Mouse (Mus musculus): ENCODE data around the gene Col6a5. TPM values are rescaled to one million over a fixed set of nuclear protein-coding genes. Genes with fewer than 3 reads are reported as not detected.

Col6a5 gene
- polyA plus RNA-seq, 1 experiment from 2014 or later = 1.1 TPM

DNA sequence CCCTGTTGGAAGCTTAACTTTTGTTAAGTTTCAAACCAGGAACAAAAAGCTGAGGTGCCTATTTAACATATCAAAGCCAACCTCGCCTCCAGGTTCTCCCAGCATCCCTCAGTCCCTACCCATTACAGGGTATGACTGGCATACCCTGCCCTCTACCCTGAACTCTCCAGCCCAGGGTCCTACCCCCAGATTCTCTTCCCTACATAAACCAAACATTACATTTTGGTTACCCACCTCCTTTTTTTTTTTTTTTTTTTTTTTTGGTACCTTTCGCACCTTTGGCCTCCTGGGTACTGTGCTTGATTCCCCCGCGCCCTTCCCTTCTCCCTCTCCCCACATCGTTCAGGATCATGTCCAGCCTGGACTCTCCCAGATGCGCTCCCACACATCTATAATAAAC lies 15.9 kb upstream of the Col6a5 start:
- Histone ChIP-seq H3K9me3 (ENCODE audit: control insufficient read depth, low read depth, low read length) (no peaks in the 10 kb centered on the region), H3K27ac (ENCODE audit: low read length) (no peak overlapping the region), H3K4me3 (ENCODE audit: low read depth, low read length) (no peak overlapping the region), H3K27me3 (ENCODE audit: control insufficient read depth, insufficient read depth, low read length) (no peaks in the 10 kb centered on the region), H3K36me3 (ENCODE audit: control insufficient read depth, insufficient read depth, low read length) (no peaks in the 10 kb centered on the region), H3K4me1 (ENCODE audit: control insufficient read depth, insufficient read depth, low read length) (no peaks in the 10 kb centered on the region), H3K4me2 (replicated peaks; ENCODE audit: low read depth, low read length) (no peak overlapping the region), H3K9ac (replicated peaks; ENCODE audit: low read depth, low read length) (no peak overlapping the region)
- ATAC-seq (ENCODE audit: insufficient number of reproducible peaks, insufficient read depth, low FRiP score, low read depth) = no peak
- WGBS = 45% methylated on average over 6 of the region's 6 CpGs

DNA sequence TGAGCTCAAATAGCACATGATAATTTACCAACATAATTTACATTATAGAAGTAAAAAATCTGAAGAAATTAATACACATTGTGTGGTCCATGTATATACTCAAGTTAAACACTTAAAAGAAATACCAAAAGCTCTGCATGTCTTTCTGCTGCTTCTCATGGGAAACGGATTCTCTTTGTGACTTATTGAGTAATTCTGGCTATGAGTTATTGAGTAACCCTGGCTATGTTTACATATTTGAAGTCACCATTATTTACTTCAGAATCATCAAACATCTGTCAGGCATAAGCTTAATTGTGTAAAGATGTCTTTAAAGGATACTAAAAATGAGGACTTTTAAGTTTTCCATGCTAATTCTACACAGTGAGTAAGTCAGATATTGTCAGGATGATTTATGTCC lies 13.3 kb upstream of the Col6a5 start:
- no peak overlapping the region for H3K27ac ChIP-seq (ENCODE audit: low read length)
- no peak overlapping the region for H3K4me3 ChIP-seq (ENCODE audit: low read depth, low read length)
- peak; percentile 33; the same call in 1 of the 2 replicates for ATAC-seq (ENCODE audit: insufficient number of reproducible peaks, insufficient read depth, low FRiP score, low read depth)
- H3K9me3 ChIP-seq (ENCODE audit: control insufficient read depth, low read depth, low read length) = no peaks in the 10 kb centered on the region
- no peaks in the 10 kb centered on the region for H3K36me3 ChIP-seq (ENCODE audit: control insufficient read depth, insufficient read depth, low read length)
- H3K4me1 ChIP-seq (ENCODE audit: control insufficient read depth, insufficient read depth, low read length) = 0 out of 2 replicates have a peak, but pooled peaks cover 4% of the 10 kb centered on the region
- WGBS = 22% methylated on average over 1 of the region's 1 CpGs
- no peak overlapping the region for H3K4me2 ChIP-seq (replicated peaks; ENCODE audit: low read depth, low read length)
- no peak overlapping the region for H3K9ac ChIP-seq (replicated peaks; ENCODE audit: low read depth, low read length)
- H3K27me3 ChIP-seq (ENCODE audit: control insufficient read depth, insufficient read depth, low read length) = no peaks in the 10 kb centered on the region

GRCm38 (mm10) chr9:105972031-105972430 lies 11.6 kb upstream of the Col6a5 start:
- Histone ChIP-seq H3K27ac (ENCODE audit: low read length) (no peak overlapping the region), H3K4me1 (ENCODE audit: control insufficient read depth, insufficient read depth, low read length) (0 out of 2 replicates have a peak, but pooled peaks cover 4% of the 10 kb centered on the region), H3K4me3 (ENCODE audit: low read depth, low read length) (no peak overlapping the region), H3K4me2 (replicated peaks; ENCODE audit: low read depth, low read length) (no peak overlapping the region), H3K9ac (replicated peaks; ENCODE audit: low read depth, low read length) (no peak overlapping the region), H3K9me3 (ENCODE audit: control insufficient read depth, low read depth, low read length) (no peaks in the 10 kb centered on the region), H3K36me3 (ENCODE audit: control insufficient read depth, insufficient read depth, low read length) (no peaks in the 10 kb centered on the region), H3K27me3 (ENCODE audit: control insufficient read depth, insufficient read depth, low read length) (no peaks in the 10 kb centered on the region)
- WGBS = 95% methylated on average over 3 of the region's 3 CpGs
- no peak for ATAC-seq (ENCODE audit: insufficient number of reproducible peaks, insufficient read depth, low FRiP score, low read depth)

GRCm38 (mm10) chr9:105971351-105971894 lies 11.0 kb upstream of the Col6a5 start:
- ATAC-seq (ENCODE audit: insufficient number of reproducible peaks, insufficient read depth, low FRiP score, low read depth) = no peak
- Histone ChIP-seq H3K27ac (ENCODE audit: low read length) (no peak overlapping the region), H3K27me3 (ENCODE audit: control insufficient read depth, insufficient read depth, low read length) (no peaks in the 10 kb centered on the region)

GRCm38 (mm10) chr9:105970901-105971300 lies 10.5 kb upstream of the Col6a5 start:
- Histone ChIP-seq H3K9ac (replicated peaks; ENCODE audit: low read depth, low read length) (no peak overlapping the region), H3K4me3 (ENCODE audit: low read depth, low read length) (no peak overlapping the region), H3K4me1 (ENCODE audit: control insufficient read depth, insufficient read depth, low read length) (0 out of 2 replicates have a peak, but pooled peaks cover 4% of the 10 kb centered on the region), H3K27ac (ENCODE audit: low read length) (no peak overlapping the region), H3K27me3 (ENCODE audit: control insufficient read depth, insufficient read depth, low read length) (no peaks in the 10 kb centered on the region), H3K36me3 (ENCODE audit: control insufficient read depth, insufficient read depth, low read length) (no peaks in the 10 kb centered on the region), H3K9me3 (ENCODE audit: control insufficient read depth, low read depth, low read length) (no peaks in the 10 kb centered on the region), H3K4me2 (replicated peaks; ENCODE audit: low read depth, low read length) (no peak overlapping the region)
- 79% methylated on average over 5 of the region's 5 CpGs for WGBS
- no peak for ATAC-seq (ENCODE audit: insufficient number of reproducible peaks, insufficient read depth, low FRiP score, low read depth)

More at GRCm38 (mm10) chr9:105971351-105971894, 11.0 kb upstream of the Col6a5 start:
- H3K36me3 ChIP-seq (ENCODE audit: control insufficient read depth, insufficient read depth, low read length) = no peaks in the 10 kb centered on the region
- H3K9me3 ChIP-seq (ENCODE audit: control insufficient read depth, low read depth, low read length) = no peaks in the 10 kb centered on the region
- 0 out of 2 replicates have a peak, but pooled peaks cover 4% of the 10 kb centered on the region for H3K4me1 ChIP-seq (ENCODE audit: control insufficient read depth, insufficient read depth, low read length)
- H3K9ac ChIP-seq (replicated peaks; ENCODE audit: low read depth, low read length) = no peak overlapping the region
- no peak overlapping the region for H3K4me3 ChIP-seq (ENCODE audit: low read depth, low read length)
- H3K4me2 ChIP-seq (replicated peaks; ENCODE audit: low read depth, low read length) = no peak overlapping the region
- 86% methylated on average over 14 of the region's 14 CpGs for WGBS

- no peak overlapping the region for H3K4me2 ChIP-seq (replicated peaks; ENCODE audit: low read depth, low read length)
- no peaks in the 10 kb centered on the region for H3K9me3 ChIP-seq (ENCODE audit: control insufficient read depth, low read depth, low read length)
- H3K27me3 ChIP-seq (ENCODE audit: control insufficient read depth, insufficient read depth, low read length) = no peaks in the 10 kb centered on the region
- WGBS = 80% methylated on average over 5 of the region's 5 CpGs
- no peak for ATAC-seq (ENCODE audit: insufficient number of reproducible peaks, insufficient read depth, low FRiP score, low read depth)
- 0 out of 2 replicates have a peak, but pooled peaks cover 4% of the 10 kb centered on the region for H3K4me1 ChIP-seq (ENCODE audit: control insufficient read depth, insufficient read depth, low read length)
- no peaks in the 10 kb centered on the region for H3K36me3 ChIP-seq (ENCODE audit: control insufficient read depth, insufficient read depth, low read length)
- no peak overlapping the region for H3K27ac ChIP-seq (ENCODE audit: low read length)
- H3K4me3 ChIP-seq (ENCODE audit: low read depth, low read length) = no peak overlapping the region
- no peak overlapping the region for H3K9ac ChIP-seq (replicated peaks; ENCODE audit: low read depth, low read length)
These were observed 7.5 kb upstream of the Col6a5 start for GRCm38 (mm10) chr9:105967976-105968375.

DNA sequence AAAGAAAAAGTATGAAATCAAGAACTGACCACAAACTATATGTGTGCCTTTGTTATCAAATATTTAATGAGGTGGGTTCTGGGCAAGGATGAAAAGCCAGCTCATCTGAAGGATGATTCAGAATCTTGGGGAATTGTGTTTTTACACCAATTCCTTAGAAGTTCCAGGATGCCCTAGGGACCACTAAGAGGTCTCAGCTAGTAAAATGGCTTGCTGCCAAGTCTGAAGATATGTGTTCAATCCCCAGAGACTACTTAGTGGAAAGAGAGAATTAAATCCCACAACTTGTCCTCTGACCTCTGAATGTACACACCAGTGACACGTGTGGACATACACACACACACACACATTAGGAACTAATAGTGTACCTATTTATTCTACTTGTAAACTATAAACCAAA lies 1.3 kb downstream of the Col6a5 start:
- no peaks in the 10 kb centered on the region for H3K27me3 ChIP-seq (ENCODE audit: control insufficient read depth, insufficient read depth, low read length)
- H3K9me3 ChIP-seq (ENCODE audit: control insufficient read depth, low read depth, low read length) = no peaks in the 10 kb centered on the region
- no peak overlapping the region for H3K4me3 ChIP-seq (ENCODE audit: low read depth, low read length)
- H3K4me1 ChIP-seq (ENCODE audit: control insufficient read depth, insufficient read depth, low read length) = peaks cover 15% of the 10 kb centered on the region
- no peaks in the 10 kb centered on the region for H3K36me3 ChIP-seq (ENCODE audit: control insufficient read depth, insufficient read depth, low read length)
- WGBS = 53% methylated on average over 1 of the region's 1 CpGs
- ATAC-seq (ENCODE audit: insufficient number of reproducible peaks, insufficient read depth, low FRiP score, low read depth) = no peak
- H3K27ac ChIP-seq (ENCODE audit: low read length) = no peak overlapping the region
- H3K9ac ChIP-seq (replicated peaks; ENCODE audit: low read depth, low read length) = no peak overlapping the region
- no peak overlapping the region for H3K4me2 ChIP-seq (replicated peaks; ENCODE audit: low read depth, low read length)

DNA sequence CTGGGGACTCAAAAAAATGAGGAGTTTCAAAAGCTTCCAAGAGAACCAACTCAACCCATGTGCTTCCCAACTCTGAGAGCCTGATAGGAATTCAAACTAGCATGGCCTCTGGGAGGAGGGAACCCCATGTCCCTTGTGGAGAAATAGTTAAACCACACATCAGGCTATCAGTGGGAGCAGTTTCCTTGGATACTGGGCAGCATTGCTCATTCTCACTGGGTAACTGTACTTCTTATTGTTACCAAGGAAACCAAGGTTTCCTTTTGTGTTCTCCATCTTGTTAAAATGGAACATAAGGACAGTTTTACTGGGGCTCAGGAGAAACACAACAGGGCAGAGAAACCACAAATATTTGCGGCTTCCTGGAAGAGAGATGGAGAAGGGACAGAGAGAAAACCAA lies 10.7 kb downstream of the Col6a5 start:
- Histone ChIP-seq H3K27ac (ENCODE audit: low read length) (no peak overlapping the region), H3K9me3 (ENCODE audit: control insufficient read depth, low read depth, low read length) (no peaks in the 10 kb centered on the region), H3K36me3 (ENCODE audit: control insufficient read depth, insufficient read depth, low read length) (no peaks in the 10 kb centered on the region), H3K4me3 (ENCODE audit: low read depth, low read length) (no peak overlapping the region), H3K27me3 (ENCODE audit: control insufficient read depth, insufficient read depth, low read length) (no peaks in the 10 kb centered on the region), H3K9ac (replicated peaks; ENCODE audit: low read depth, low read length) (no peak overlapping the region), H3K4me2 (replicated peaks; ENCODE audit: low read depth, low read length) (no peak overlapping the region), H3K4me1 (ENCODE audit: control insufficient read depth, insufficient read depth, low read length) (no peaks in the 10 kb centered on the region)
- no peak for ATAC-seq (ENCODE audit: insufficient number of reproducible peaks, insufficient read depth, low FRiP score, low read depth)
- WGBS = 81% methylated on average over 1 of the region's 1 CpGs

- WGBS = 64% methylated on average over 3 of the region's 3 CpGs
- Histone ChIP-seq H3K4me3 (ENCODE audit: low read depth, low read length) (no peak overlapping the region), H3K36me3 (ENCODE audit: control insufficient read depth, insufficient read depth, low read length) (no peaks in the 10 kb centered on the region), H3K9ac (replicated peaks; ENCODE audit: low read depth, low read length) (no peak overlapping the region), H3K27ac (ENCODE audit: low read length) (no peak overlapping the region), H3K4me2 (replicated peaks; ENCODE audit: low read depth, low read length) (no peak overlapping the region), H3K27me3 (ENCODE audit: control insufficient read depth, insufficient read depth, low read length) (no peaks in the 10 kb centered on the region), H3K9me3 (ENCODE audit: control insufficient read depth, low read depth, low read length) (no peaks in the 10 kb centered on the region), H3K4me1 (ENCODE audit: control insufficient read depth, insufficient read depth, low read length) (no peaks in the 10 kb centered on the region)
- ATAC-seq (ENCODE audit: insufficient number of reproducible peaks, insufficient read depth, low FRiP score, low read depth) = no peak
These were observed 12.9 kb downstream of the Col6a5 start for GRCm38 (mm10) chr9:105947577-105947976.

Measured in stomach, embryonic 14.5 days (tissue).